In the genomic region with DNA sequence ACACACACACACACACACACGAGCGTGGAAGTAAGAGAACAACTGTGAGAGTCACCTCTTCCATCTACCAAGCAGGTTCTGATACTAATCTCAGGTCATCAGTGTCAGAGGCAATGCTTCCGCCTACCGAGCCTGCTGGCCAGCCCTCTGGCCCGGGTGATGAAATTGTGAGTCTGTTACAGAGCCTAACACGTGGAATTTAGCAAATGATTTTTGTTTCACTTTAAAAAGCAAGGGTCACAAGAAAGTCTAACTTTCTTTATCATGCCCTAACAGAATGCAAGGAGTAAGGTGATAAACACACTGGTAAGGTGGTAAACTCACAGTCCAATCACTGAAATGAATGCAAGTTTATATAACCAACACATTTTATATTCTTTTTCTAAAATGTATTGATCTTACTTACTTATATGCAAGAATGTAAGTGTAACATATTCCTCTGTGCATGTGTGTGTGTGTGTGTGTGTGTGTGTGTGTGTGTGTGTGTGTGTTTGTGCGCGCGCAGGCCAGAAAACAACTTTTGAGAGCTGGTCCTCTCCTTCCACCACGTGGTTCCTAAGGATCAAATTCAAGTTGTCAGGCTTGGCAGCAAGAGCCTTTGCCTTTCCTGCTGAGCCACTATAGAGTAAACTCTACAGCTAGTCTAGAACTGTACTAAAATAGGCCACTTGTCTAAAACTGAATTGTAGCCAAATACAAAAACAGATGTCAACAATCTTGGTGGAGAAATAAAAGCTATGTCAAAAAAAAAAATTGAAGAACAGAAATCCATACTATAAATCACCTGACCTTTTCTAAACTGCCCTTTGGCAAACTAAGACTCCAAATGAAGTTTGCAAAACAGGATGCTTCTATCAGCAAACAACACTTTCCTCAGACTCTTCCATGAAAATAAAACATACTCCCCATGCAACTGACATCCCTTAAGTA, we compare ENCODE assay signal across 19 mouse cellular contexts. TPM values are rescaled to one million over a fixed set of nuclear protein-coding genes. Genes with fewer than 3 reads are reported as not detected.
DNase-seq lines count a peak whose midpoint lies in the region; TF ChIP-seq lines count a peak whose summit lies in the region.
"Had no signal": no experiment of that assay in that cellular context is flagged by ENCODE, and none has a peak within 500 bp of the region (broad histone marks: within the 10 kb centered on the region; RNA-seq: fewer than 3 reads in every experiment).

No protein-coding gene starts in this region.

- peaks cover 5% of the 10 kb centered on the region for H3K36me3 ChIP-seq in kidney, adult 2 months (ENCODE audit: control insufficient read depth, insufficient read depth, low read length)

- no peaks in the 10 kb centered on the region for H3K27me3 ChIP-seq in kidney, adult 2 months (replicated peaks; ENCODE audit: control insufficient read depth, insufficient read depth, low read length)
- H3K27me3 ChIP-seq: forebrain, embryonic 12.5 days; heart, embryonic 12.5 days; liver, embryonic 12.5 days had no signal

- H3K27ac ChIP-seq in kidney, adult 2 months (ENCODE audit: insufficient read depth, low read depth, low read length) = no peak overlapping the region
- H3K27ac ChIP-seq: forebrain, embryonic 12.5 days; hindbrain, embryonic 13.5 days; left cerebral cortex, adult 2 months; limb, embryonic 10.5 days; liver, embryonic 12.5 days; neural tube, embryonic 13.5 days had no signal

- 72% methylated on average over 10 of the region's 10 CpGs for WGBS in kidney, adult 2 months
- 76% methylated on average over 10 of the region's 10 CpGs for WGBS in lung, adult 2 months

- no peak overlapping the region for H3K4me3 ChIP-seq in kidney, adult 2 months (ENCODE audit: insufficient read depth, low read depth, low read length)
- no peak overlapping the region for H3K4me3 ChIP-seq in lung, adult 2 months (replicated peaks; ENCODE audit: extremely low read depth, low read depth, low read length)
- H3K4me3 ChIP-seq: forebrain, embryonic 12.5 days; heart, embryonic 12.5 days; hindbrain, embryonic 13.5 days; left cerebral cortex, adult 2 months; limb, embryonic 10.5 days; liver, embryonic 12.5 days; neural tube, embryonic 13.5 days had no signal

- no peak for TF ChIP-seq POLR2A in kidney, adult 2 months (IDR thresholded peaks at IDR 0.05; ENCODE audit: low read depth, low read length)
- TF ChIP-seq POLR2A in lung, adult 2 months (IDR thresholded peaks at IDR 0.05; ENCODE audit: borderline replicate concordance, extremely low read depth, low read depth, low read length) = no peak

- H3K4me1 ChIP-seq in kidney, adult 2 months (ENCODE audit: control insufficient read depth, insufficient read depth, low read length) = no peaks in the 10 kb centered on the region; the same call in 1 of the 2 replicates
- peaks cover 2% of the 10 kb centered on the region; the same call in 1 of the 2 replicates for H3K4me1 ChIP-seq in lung, adult 2 months (ENCODE audit: control insufficient read depth, insufficient read depth, low read length)

- peak; percentile 17 for DNase-seq in kidney, adult 2 months
- no peak for DNase-seq in kidney, adult 11 months
- peak; percentile 52 to 64 for DNase-seq in lung, adult 18-20 months
- no peak for DNase-seq in lung, adult 2 months
- peak; percentile 67 for DNase-seq in lung, postnatal 25 days (ENCODE audit: low spot score)
- DNase-seq in adrenal gland, postnatal 10 days = no peak
- no peak for DNase-seq in heart, adult 8-10 months (ENCODE audit: low spot score)
- DNase-seq: adrenal gland, adult 2 months; cerebellum, adult 9-11 months; midbrain, embryonic 14.5 days; spleen, adult 18-20 months; thymus, postnatal 36 days had no signal

- no peak for TF ChIP-seq CTCF in kidney, adult 2 months (conservative IDR thresholded peaks at IDR 0.05; ENCODE audit: insufficient read depth, insufficient read length, low read depth, low read length)
- no peak for TF ChIP-seq CTCF in lung, adult 2 months (IDR thresholded peaks at IDR 0.05; ENCODE audit: insufficient read depth, low read length)

RNA-seq across cellular contexts. Expression of gene Rexo2, which starts 3.9 kb away (rescaled TPM):
- polyA plus RNA-seq in kidney, adult 2 months (2012; rRNA removed) = 73.1 and 77.4 TPM in 2 replicates
- 64.0 and 77.6 TPM in 2 replicates for polyA plus RNA-seq in lung, adult 2 months (2012; rRNA removed)
- 10 to 100 TPM; 73.3 to 85.1 TPM for total RNA-seq in adrenal gland, postnatal 10 days (2021)
- 10 to 100 TPM; 63.5 to 72.7 (median 67.9) TPM for total RNA-seq in heart, adult 8-10 months (2022)

RNA-seq across cellular contexts. Expression of gene Rbm7, which starts 18.6 kb away (rescaled TPM):
- 22.7 and 23.9 TPM in 2 replicates for polyA plus RNA-seq in kidney, adult 2 months (2012; rRNA removed)
- polyA plus RNA-seq in lung, adult 2 months (2012; rRNA removed) = 18.7 and 25.2 TPM in 2 replicates
- total RNA-seq in adrenal gland, postnatal 10 days (2021) = 10 to 100 TPM; 64.6 to 70.9 TPM
- total RNA-seq in heart, adult 8-10 months (2022) = 10 to 100 TPM; 18.4 to 21.5 (median 21.0) TPM

RNA-seq across cellular contexts. Expression of gene Gm5617, which starts 18.7 kb away (rescaled TPM):
- polyA plus RNA-seq in kidney, adult 2 months (2012; rRNA removed) = 159 and 174 TPM in 2 replicates
- 58.5 and 60.2 TPM in 2 replicates for polyA plus RNA-seq in lung, adult 2 months (2012; rRNA removed)
- 10 to 100 TPM; 52.7 to 58.4 TPM for total RNA-seq in adrenal gland, postnatal 10 days (2021)
- 10 to 100 TPM; 42.6 to 52.1 (median 44.2) TPM for total RNA-seq in heart, adult 8-10 months (2022)

Comparison
In these comparisons a context has a peak if more than half of its experiments do, and no peak if none do; other contexts are left out.
1. DNase-seq: peak in kidney, adult 2 months (single experiment), lung, adult 18-20 months (2 of 2) and lung, postnatal 25 days (single experiment); none in kidney, adult 11 months (single experiment), lung, adult 2 months (single experiment), adrenal gland, postnatal 10 days (single experiment) and heart, adult 8-10 months (single experiment).